Mouse (Mus musculus) kidney, postnatal 0 days (tissue): ENCODE data around the gene Cic. TPM values are rescaled to one million over a fixed set of nuclear protein-coding genes. Genes with fewer than 3 reads are reported as not detected.

Experiments used
- ATAC-seq: fragments of 200-750 bp; cut with Nextera tagmentation; replicated peaks from 2 replicates; pipeline ENCODE4 v1.8.0; 2017; ENCODE audit warnings: low read depth, moderate number of reproducible peaks, moderate TSS enrichment, moderate library complexity; ENCODE audit not compliant: low FRiP score
- DNase-seq: peaks from one replicate; pipeline ENCODE4 v3.0.0-alpha.2; 2016; ENCODE audit warnings: low spot score
- H3K27ac ChIP-seq: fragments of 300-500 bp; sonication (generic); 2 replicates; pipeline ENCODE4 v1.5.1; 2014; ENCODE audit warnings: mild to moderate bottlenecking
- H3K27me3 ChIP-seq: fragments of 300-500 bp; sonication (generic); 2 replicates; pipeline ENCODE4 v1.6.1; 2014; ENCODE audit warnings: low read length, mixed read lengths; ENCODE audit not compliant: insufficient read depth
- H3K36me3 ChIP-seq: fragments of 300-500 bp; sonication (generic); 2 replicates; pipeline ENCODE4 v1.6.1; 2014; ENCODE audit warnings: low read length, mixed read lengths; ENCODE audit not compliant: insufficient read depth
- H3K4me1 ChIP-seq: fragments of 300-500 bp; sonication (generic); replicated peaks from 2 replicates; pipeline ENCODE4 v1.6.1; 2014; ENCODE audit warnings: antibody characterized with exemption, low read length, mixed read lengths; ENCODE audit not compliant: insufficient read depth
- H3K4me2 ChIP-seq: fragments of 300-500 bp; sonication (generic); 2 replicates; pipeline ENCODE4 v1.6.1; 2014; ENCODE audit warnings: mild to moderate bottlenecking, low read length, moderate library complexity, mixed read lengths
- H3K4me3 ChIP-seq: fragments of 300-500 bp; sonication (generic); replicated peaks from 2 replicates; pipeline ENCODE4 v1.5.1; 2014; ENCODE audit warnings: low read depth, low read length
- H3K9ac ChIP-seq: fragments of 300-500 bp; sonication (generic); 2 replicates; pipeline ENCODE4 v1.6.1; 2014; ENCODE audit warnings: low read depth, low read length
- H3K9me3 ChIP-seq: fragments of 300-500 bp; sonication (generic); replicated peaks from 2 replicates; pipeline ENCODE4 v1.6.1; 2016; ENCODE audit warnings: low read length, inconsistent platforms, mixed read lengths
- CTCF ChIP-seq: IDR thresholded peaks from 2 replicates; pipeline ENCODE4 v1.5.1; 2016; ENCODE audit warnings: antibody characterized with exemption, low read depth, mild to moderate bottlenecking, moderate library complexity
- WGBS: fragments of 180-500 bp; shearing (Covaris S2); extraction: QIAGEN DNeasy Blood & Tissue Kit; methylation state at CpG from one replicate; pipeline ENCODE4 v1.1.7; 2014; 5-methylcytosine and 5-hydroxymethylcytosine counted together
- polyA plus RNA-seq: library from polyadenylated mRNA; unstranded; fragments of >200 nt; fragmentation: Nextera tagmentation; extraction: Ambion mirVana; gene quantifications from 2 replicates; pipeline ENCODE4 v1.2.1, GENCODE M21; 2015

Gene Cic
- polyA plus RNA-seq, 1 experiment from 2014 or later, result 23.3 TPM

- peaks cover 52% of the 10 kb centered on the region for H3K36me3 ChIP-seq
Observed at GRCm38 (mm10) chr7:25233061-25233460, 34.4 kb upstream of the Cic start.

GRCm38 (mm10) chr7:25235526-25235925 is 32.0 kb upstream of the Cic start:
- Histone ChIP-seq H3K9ac (no peak overlapping the region), H3K27me3 (no peaks in the 10 kb centered on the region), H3K9me3 (no peaks in the 10 kb centered on the region), H3K4me3 (no peak overlapping the region), H3K27ac (no peak overlapping the region), H3K4me1 (peaks cover 13% of the 10 kb centered on the region), H3K36me3 (peaks cover 28% of the 10 kb centered on the region), H3K4me2 (no peak overlapping the region)
- no peak for TF ChIP-seq CTCF
- WGBS, result 78% methylated on average over 5 of the region's 5 CpGs
- DNase-seq (no peak), ATAC-seq (no peak)

More at GRCm38 (mm10) chr7:25233061-25233460, 34.4 kb upstream of the Cic start:
- Histone ChIP-seq H3K9me3 (no peaks in the 10 kb centered on the region), H3K27me3 (no peaks in the 10 kb centered on the region), H3K4me2 (no peak overlapping the region), H3K4me3 (no peak overlapping the region), H3K4me1 (peaks cover 13% of the 10 kb centered on the region), H3K9ac (no peak overlapping the region), H3K27ac (no peak overlapping the region)
- WGBS, result 80% methylated on average over 2 of the region's 2 CpGs
- no peak for TF ChIP-seq CTCF
- no peak for ATAC-seq
- no peak for DNase-seq

- H3K27ac ChIP-seq, result peak within 1 kb of the TSS; percentile 81
- H3K9ac ChIP-seq, result peak within 1 kb of the TSS; percentile 99
- ATAC-seq, result peak; percentile 86
- no peaks in the 10 kb centered on the region for H3K27me3 ChIP-seq
- DNase-seq, result peak; percentile 99
- no peaks in the 10 kb centered on the region for H3K9me3 ChIP-seq
- H3K4me2 ChIP-seq, result peak within 1 kb of the TSS; percentile 79
- WGBS, result under 1% methylated on average over 76 of the region's 76 CpGs
- peak; percentile 17; the same call in 1 of the 2 replicates for TF ChIP-seq CTCF
- H3K36me3 ChIP-seq, result peaks cover 10% of the 10 kb centered on the region
- H3K4me1 ChIP-seq, result peaks cover 13% of the 10 kb centered on the region
- H3K4me3 ChIP-seq, result peak within 1 kb of the TSS; percentile 99
Observed at GRCm38 (mm10) chr7:25237249-25238014, 30.1 kb upstream of the Cic start, which contains the start of gene Gsk3a. Gsk3a (minus strand) TSS chr7:25237851.

GRCm38 (mm10) chr7:25238015-25238706 is 29.3 kb upstream of the Cic start:
- ATAC-seq (peak; percentile 91), DNase-seq (peak; percentile 98)
- H3K27me3 ChIP-seq, result no peaks in the 10 kb centered on the region
- peak overlapping the region; percentile 99; the same call in 1 of the 2 replicates for H3K9ac ChIP-seq
- peaks cover 10% of the 10 kb centered on the region; the same call in 1 of the 2 replicates for H3K36me3 ChIP-seq
- peak overlapping the region; percentile 79 for H3K4me2 ChIP-seq
- H3K4me1 ChIP-seq, result peaks cover 13% of the 10 kb centered on the region
- peak overlapping the region; percentile 99 for H3K4me3 ChIP-seq
- no peaks in the 10 kb centered on the region for H3K9me3 ChIP-seq
- WGBS, result under 1% methylated on average over 23 of the region's 23 CpGs
- TF ChIP-seq CTCF, result no peak; the same call in 1 of the 2 replicates
- H3K27ac ChIP-seq, result peak overlapping the region; percentile 81; the same call in 1 of the 2 replicates

GRCm38 (mm10) chr7:25238829-25239623 is 28.5 kb upstream of the Cic start:
- Histone ChIP-seq H3K9me3 (no peaks in the 10 kb centered on the region), H3K27ac (peak overlapping the region; percentile 80), H3K4me3 (peak overlapping the region; percentile 99), H3K4me2 (peak overlapping the region; percentile 79), H3K9ac (peak overlapping the region; percentile 37; the same call in 1 of the 2 replicates), H3K27me3 (no peaks in the 10 kb centered on the region), H3K36me3 (0 out of 2 replicates have a peak, but pooled peaks cover 6% of the 10 kb centered on the region), H3K4me1 (peaks cover 13% of the 10 kb centered on the region)
- ATAC-seq, result peak; percentile 35
- 2% methylated on average over 30 of the region's 30 CpGs for WGBS
- TF ChIP-seq CTCF, result peak; percentile 82
- DNase-seq, result peak; percentile 99
